Mouse (Mus musculus) embryonic facial prominence, embryonic 12.5 days (tissue): ENCODE data around the gene Mgat3. TPM values are rescaled to one million over a fixed set of nuclear protein-coding genes. Genes with fewer than 3 reads are reported as not detected.

ENCODE experiments used
- ATAC-seq: fragments of 200-750 bp; cut with Nextera tagmentation; 2 replicates; pipeline ENCODE4 v1.8.0; 2017; ENCODE audit not compliant: insufficient number of reproducible peaks, insufficient read depth, low FRiP score, low TSS enrichment
- H3K27ac ChIP-seq: fragments of 300-500 bp; sonication (generic); 2 replicates; pipeline ENCODE4 v1.5.1; 2016; ENCODE audit warnings: mild to moderate bottlenecking
- H3K27me3 ChIP-seq: fragments of 300-500 bp; sonication (generic); 2 replicates; pipeline ENCODE4 v1.6.1; 2016; ENCODE audit warnings: mild to moderate bottlenecking, moderate library complexity
- H3K36me3 ChIP-seq: fragments of 300-500 bp; sonication (generic); 2 replicates; pipeline ENCODE4 v1.6.1; 2016; ENCODE audit warnings: mild to moderate bottlenecking
- H3K4me1 ChIP-seq: fragments of 300-500 bp; sonication (generic); 2 replicates; pipeline ENCODE4 v1.6.1; 2016
- H3K4me2 ChIP-seq: fragments of 300-500 bp; sonication (generic); replicated peaks from 2 replicates; pipeline ENCODE4 v1.6.1; 2016; ENCODE audit warnings: mild to moderate bottlenecking, moderate library complexity
- H3K4me3 ChIP-seq: fragments of 300-500 bp; sonication (generic); 2 replicates; pipeline ENCODE4 v1.5.1; 2016; ENCODE audit warnings: mild to moderate bottlenecking
- H3K9ac ChIP-seq: fragments of 300-500 bp; sonication (generic); 2 replicates; pipeline ENCODE4 v1.6.1; 2016; ENCODE audit warnings: mild to moderate bottlenecking, moderate library complexity
- H3K9me3 ChIP-seq: fragments of 300-500 bp; sonication (generic); 2 replicates; pipeline ENCODE4 v1.6.1; 2016; ENCODE audit warnings: mild to moderate bottlenecking, moderate library complexity
- WGBS: fragments of 180-500 bp; shearing (Covaris S2); methylation state at CpG from one replicate; pipeline ENCODE4 v1.1.7; 2016; 5-methylcytosine and 5-hydroxymethylcytosine counted together
- polyA plus RNA-seq: library from polyadenylated mRNA; unstranded; fragments of >200 nt; fragmentation: Nextera tagmentation; extraction: Ambion mirVana; gene quantifications from 2 replicates; pipeline ENCODE4 v1.2.1, GENCODE M21; 2016

The Mgat3 gene
- polyA plus RNA-seq, 1 experiment from 2014 or later, result 10.5 TPM

GRCm38 (mm10) chr15:80255646-80256121, 82.2 kb downstream of the Mgat3 start:
- peak; percentile 5 for ATAC-seq
- peaks cover 38% of the 10 kb centered on the region for H3K4me1 ChIP-seq
- peaks cover 49% of the 10 kb centered on the region for H3K36me3 ChIP-seq
- WGBS, result under 1% methylated on average over 51 of the region's 51 CpGs
- peak overlapping the region; percentile 88 for H3K4me2 ChIP-seq
- peak overlapping the region; percentile 99 for H3K4me3 ChIP-seq
- H3K9ac ChIP-seq, result peak overlapping the region; percentile 100
- peak overlapping the region; percentile 99 for H3K27ac ChIP-seq
- H3K9me3 ChIP-seq, result no peaks in the 10 kb centered on the region
- no peaks in the 10 kb centered on the region for H3K27me3 ChIP-seq

GRCm38 (mm10) chr15:80256242-80256641, 82.7 kb downstream of the Mgat3 start:
- no peak for ATAC-seq
- 14% methylated on average over 16 of the region's 16 CpGs for WGBS
- peaks cover 38% of the 10 kb centered on the region for H3K4me1 ChIP-seq

GRCm38 (mm10) chr15:80256656-80257601, 83.4 kb downstream of the Mgat3 start:
- Histone ChIP-seq H3K27me3 (no peaks in the 10 kb centered on the region), H3K27ac (peak overlapping the region; percentile 99), H3K4me2 (peak overlapping the region; percentile 88), H3K4me3 (peak overlapping the region; percentile 99), H3K36me3 (peaks cover 49% of the 10 kb centered on the region), H3K4me1 (peaks cover 38% of the 10 kb centered on the region), H3K9me3 (no peaks in the 10 kb centered on the region), H3K9ac (peak overlapping the region; percentile 100)
- WGBS, result 66% methylated on average over 12 of the region's 12 CpGs
- ATAC-seq, result no peak

More at GRCm38 (mm10) chr15:80256242-80256641, 82.7 kb downstream of the Mgat3 start:
- Histone ChIP-seq H3K9me3 (no peaks in the 10 kb centered on the region), H3K27me3 (no peaks in the 10 kb centered on the region), H3K36me3 (peaks cover 46% of the 10 kb centered on the region), H3K4me2 (peak overlapping the region; percentile 88), H3K27ac (peak overlapping the region; percentile 99), H3K9ac (peak overlapping the region; percentile 100), H3K4me3 (peak overlapping the region; percentile 99)

- peaks cover 39% of the 10 kb centered on the region for H3K4me1 ChIP-seq
- WGBS, result 25% methylated on average over 4 of the region's 4 CpGs
- no peaks in the 10 kb centered on the region for H3K27me3 ChIP-seq
- no peaks in the 10 kb centered on the region for H3K9me3 ChIP-seq
- H3K9ac ChIP-seq, result 0 out of 2 replicates have a peak overlapping the region, but pooled peaks have one; percentile 21
- H3K36me3 ChIP-seq, result peaks cover 50% of the 10 kb centered on the region
- H3K4me2 ChIP-seq, result peak overlapping the region; percentile 14; the same call in 1 of the 2 replicates
- no peak overlapping the region for H3K4me3 ChIP-seq
- peak overlapping the region; percentile 99 for H3K27ac ChIP-seq
- no peak for ATAC-seq
Observed at GRCm38 (mm10) chr15:80257602-80258239, 84.2 kb downstream of the Mgat3 start.

GRCm38 (mm10) chr15:80258240-80259170, 85.0 kb downstream of the Mgat3 start:
- Histone ChIP-seq H3K27me3 (no peaks in the 10 kb centered on the region), H3K4me3 (no peak overlapping the region), H3K4me1 (peaks cover 40% of the 10 kb centered on the region), H3K27ac (peak overlapping the region; percentile 99), H3K9me3 (no peaks in the 10 kb centered on the region), H3K9ac (0 out of 2 replicates have a peak overlapping the region, but pooled peaks have one; percentile 21), H3K4me2 (peak overlapping the region; percentile 12; the same call in 1 of the 2 replicates), H3K36me3 (peaks cover 50% of the 10 kb centered on the region)
- no peak for ATAC-seq
- 51% methylated on average over 11 of the region's 11 CpGs for WGBS

GRCm38 (mm10) chr15:80259406-80260045, 86.0 kb downstream of the Mgat3 start:
- Histone ChIP-seq H3K9ac (no peak overlapping the region), H3K9me3 (no peaks in the 10 kb centered on the region), H3K4me2 (no peak overlapping the region), H3K4me1 (peaks cover 34% of the 10 kb centered on the region), H3K27me3 (no peaks in the 10 kb centered on the region), H3K4me3 (no peak overlapping the region), H3K27ac (0 out of 2 replicates have a peak overlapping the region, but pooled peaks have one; percentile 9), H3K36me3 (peaks cover 50% of the 10 kb centered on the region)
- ATAC-seq, result no peak
- WGBS, result 69% methylated on average over 8 of the region's 8 CpGs

GRCm38 (mm10) chr15:80260677-80261076, 87.2 kb downstream of the Mgat3 start:
- no peak for ATAC-seq
- no peak overlapping the region for H3K4me3 ChIP-seq
- no peak overlapping the region for H3K4me2 ChIP-seq
- no peak overlapping the region for H3K9ac ChIP-seq
- peaks cover 34% of the 10 kb centered on the region for H3K4me1 ChIP-seq
- 14% methylated on average over 3 of the region's 3 CpGs for WGBS
- no peak overlapping the region for H3K27ac ChIP-seq
- no peaks in the 10 kb centered on the region for H3K9me3 ChIP-seq
- H3K27me3 ChIP-seq, result no peaks in the 10 kb centered on the region
- peaks cover 50% of the 10 kb centered on the region for H3K36me3 ChIP-seq

- Histone ChIP-seq H3K4me3 (no peak overlapping the region), H3K27ac (no peak overlapping the region), H3K9ac (no peak overlapping the region), H3K4me1 (peaks cover 34% of the 10 kb centered on the region), H3K4me2 (no peak overlapping the region), H3K36me3 (peaks cover 50% of the 10 kb centered on the region), H3K27me3 (no peaks in the 10 kb centered on the region), H3K9me3 (no peaks in the 10 kb centered on the region)
- ATAC-seq, result no peak
- WGBS, result 83% methylated on average over 7 of the region's 7 CpGs
Observed at GRCm38 (mm10) chr15:80261100-80261499, 87.6 kb downstream of the Mgat3 start.

GRCm38 (mm10) chr15:80263610-80264575, 90.4 kb downstream of the Mgat3 start, which contains the start of gene Rps19bp1:
Rps19bp1 (minus strand) TSS chr15:80264315.
- whole genome bisulfite sequencing, result 1% methylated on average over 66 of the region's 66 CpGs

More at GRCm38 (mm10) chr15:80263610-80264575, 90.4 kb downstream of the Mgat3 start, which contains the start of gene Rps19bp1:
- H3K27ac ChIP-seq, result peak within 1 kb of the TSS; percentile 63; the same call in 1 of the 2 replicates
- H3K4me1 ChIP-seq, result peaks cover 12% of the 10 kb centered on the region
- peak within 1 kb of the TSS; percentile 90 for H3K9ac ChIP-seq
- H3K4me3 ChIP-seq, result peak within 1 kb of the TSS; percentile 94
- H3K27me3 ChIP-seq, result no peaks in the 10 kb centered on the region
- peak; percentile 86 for ATAC-seq
- peaks cover 22% of the 10 kb centered on the region for H3K36me3 ChIP-seq
- H3K4me2 ChIP-seq, result peak within 1 kb of the TSS; percentile 81
- H3K9me3 ChIP-seq, result no peaks in the 10 kb centered on the region
